Mouse (Mus musculus) MEL (cell line): ENCODE measurements at regions not wholly inside any gene's neighbourhood (a gene's known extent, or its start where the extent isn't known, plus 50 kb on each side); places are given as distances from the start of the nearest gene placed in this dataset.

Experiments used
- DNase-seq: peaks from one replicate; pipeline ENCODE4 v3.0.0; 2011; ENCODE audit warnings: low read depth, low spot score
- H3K27ac ChIP-seq: 2 replicates; pipeline ENCODE4 v1.5.1; 2012; ENCODE audit warnings: low read depth, mild to moderate bottlenecking, control low read depth, low read length, moderate library complexity; ENCODE audit not compliant: control insufficient read depth
- H3K27me3 ChIP-seq, 2 experiments: fragments of 150-350 bp in 1 of 2; sonication (generic) in 1 of 2; 2 replicates each; pipeline ENCODE4 v1.6.1; 2012; ENCODE audit warnings: low read length in 2 of 2, mild to moderate bottlenecking in 2 of 2, improper control_type of control experiment in 1 of 2, moderate library complexity in 1 of 2; ENCODE audit not compliant: insufficient read depth in 2 of 2, control insufficient read depth in 1 of 2
- H3K36me3 ChIP-seq, 2 experiments: 2 replicates each; pipeline ENCODE4 v1.6.1; 2012 to 2014; ENCODE audit warnings: low read length in 2 of 2, improper control_type of control experiment in 1 of 2, inconsistent platforms in 1 of 2, mild to moderate bottlenecking in 1 of 2; ENCODE audit not compliant: insufficient read depth in 2 of 2, control insufficient read depth in 1 of 2
- H3K4me1 ChIP-seq, 2 experiments: fragments of 150-350 bp in 1 of 2; sonication (generic) in 1 of 2; 2 replicates each; pipeline ENCODE4 v1.6.1; 2012; ENCODE audit warnings: low read length in 2 of 2, improper control_type of control experiment in 1 of 2, mild to moderate bottlenecking in 1 of 2; ENCODE audit not compliant: insufficient read depth in 2 of 2, control insufficient read depth in 1 of 2
- H3K4me3 ChIP-seq, 2 experiments: fragments of 150-350 bp in 1 of 2; sonication (generic) in 1 of 2; 2 replicates each; pipeline ENCODE4 v1.5.1; 2012; ENCODE audit warnings: low read depth in 2 of 2, low read length in 2 of 2, mild to moderate bottlenecking in 2 of 2, moderate library complexity in 2 of 2, control low read depth in 1 of 2, improper control_type of control experiment in 1 of 2; ENCODE audit not compliant: control insufficient read depth in 1 of 2, insufficient read depth in 1 of 2
- H3K79me2 ChIP-seq: 2 replicates; pipeline ENCODE4 v1.6.1; 2012; ENCODE audit warnings: mild to moderate bottlenecking, low read length, moderate library complexity; ENCODE audit not compliant: control insufficient read depth, poor library complexity, insufficient read depth
- H3K9ac ChIP-seq: 2 replicates; pipeline ENCODE4 v1.6.1; 2012; ENCODE audit warnings: low read depth, mild to moderate bottlenecking, control low read depth, low read length, moderate library complexity; ENCODE audit not compliant: control insufficient read depth, poor library complexity, severe bottlenecking
- H3K9me3 ChIP-seq: fragments of 150-350 bp; sonication (generic); replicated peaks from 2 replicates; pipeline ENCODE4 v1.6.1; 2012; ENCODE audit warnings: mild to moderate bottlenecking, low read length, improper control_type of control experiment, moderate library complexity; ENCODE audit not compliant: insufficient read depth
- CHD1 ChIP-seq: IDR thresholded peaks from 2 replicates; pipeline ENCODE4 v1.6.1; 2012; ENCODE audit warnings: low read depth, mild to moderate bottlenecking, inconsistent platforms, low read length, improper control_type of control experiment
- CHD2 ChIP-seq: IDR thresholded peaks from 2 replicates; pipeline ENCODE4 v1.6.1; 2011; ENCODE audit warnings: low read length, improper control_type of control experiment
- E2F4 ChIP-seq: IDR thresholded peaks from 2 replicates; pipeline ENCODE4 v1.6.1; 2011; ENCODE audit warnings: low read depth, low read length, improper control_type of control experiment, borderline replicate concordance
- ELF1 ChIP-seq: IDR thresholded peaks from 2 replicates; pipeline ENCODE4 v1.6.1; 2014; ENCODE audit warnings: low read depth, mild to moderate bottlenecking, inconsistent platforms, low read length, improper control_type of control experiment, moderate library complexity
- GATA1 ChIP-seq: IDR thresholded peaks from 2 replicates; pipeline ENCODE4 v1.6.1; 2011; ENCODE audit warnings: low read depth, low read length, improper control_type of control experiment
- JUND ChIP-seq: IDR thresholded peaks from 2 replicates; pipeline ENCODE4 v1.6.1; 2011; ENCODE audit warnings: low read depth, mild to moderate bottlenecking, improper control_type of control experiment, low read length
- KAT2A ChIP-seq: conservative IDR thresholded peaks from 2 replicates; pipeline ENCODE4 v1.6.1; 2012; ENCODE audit warnings: low read depth, low read length, improper control_type of control experiment, inconsistent platforms
- MAZ ChIP-seq: IDR thresholded peaks from 2 replicates; pipeline ENCODE4 v1.6.1; 2012; ENCODE audit warnings: low read depth, mild to moderate bottlenecking, inconsistent platforms, low read length, improper control_type of control experiment
- MXI1 ChIP-seq: IDR thresholded peaks from 2 replicates; pipeline ENCODE4 v1.6.1; 2011; ENCODE audit warnings: mild to moderate bottlenecking, low read depth, low read length, improper control_type of control experiment
- NRF1 ChIP-seq: IDR thresholded peaks from 2 replicates; pipeline ENCODE4 v1.6.1; 2014; ENCODE audit warnings: low read depth, mild to moderate bottlenecking, inconsistent platforms, low read length, improper control_type of control experiment, moderate library complexity; ENCODE audit not compliant: poor library complexity, insufficient read depth, severe bottlenecking
- POLR2A ChIP-seq, 2 experiments: IDR thresholded peaks; 2 replicates each; pipeline ENCODE4 v1.6.1; 2011 to 2012; ENCODE audit warnings: low read length in 2 of 2, mild to moderate bottlenecking in 2 of 2, control low read depth in 1 of 2, improper control_type of control experiment in 1 of 2, low read depth in 1 of 2, moderate library complexity in 1 of 2; ENCODE audit not compliant: control insufficient read depth in 1 of 2, insufficient read depth in 1 of 2, poor library complexity in 1 of 2
- POLR2AphosphoS5 ChIP-seq: IDR thresholded peaks from 2 replicates; pipeline ENCODE4 v1.6.1; 2012; ENCODE audit warnings: low read depth, borderline replicate concordance, mild to moderate bottlenecking, inconsistent platforms, low read length, moderate library complexity, mixed read lengths
- RCOR1 ChIP-seq: IDR thresholded peaks from 2 replicates; pipeline ENCODE4 v1.6.1; 2012; ENCODE audit warnings: low read depth, mild to moderate bottlenecking, inconsistent platforms, low read length, improper control_type of control experiment
- SMC3 ChIP-seq: IDR thresholded peaks from 2 replicates; pipeline ENCODE4 v1.6.1; 2011; ENCODE audit warnings: low read depth, low read length, improper control_type of control experiment
- TAL1 ChIP-seq: IDR thresholded peaks from 2 replicates; pipeline ENCODE4 v1.6.1; 2012; ENCODE audit warnings: mild to moderate bottlenecking, inconsistent platforms, low read length, moderate library complexity, mixed read lengths
- TCF12 ChIP-seq: IDR thresholded peaks from 2 replicates; pipeline ENCODE4 v1.6.1; 2014; ENCODE audit warnings: low read depth, mild to moderate bottlenecking, inconsistent platforms, low read length, improper control_type of control experiment, moderate library complexity
- USF2 ChIP-seq, 2 experiments: IDR thresholded peaks; 2 replicates each; pipeline ENCODE4 v1.6.1; 2011 to 2012; ENCODE audit warnings: improper control_type of control experiment in 2 of 2, low read length in 2 of 2, borderline replicate concordance in 1 of 2, inconsistent platforms in 1 of 2, low read depth in 1 of 2, mild to moderate bottlenecking in 1 of 2; ENCODE audit not compliant: insufficient read depth in 1 of 2
- ZC3H11A ChIP-seq: IDR thresholded peaks from 2 replicates; pipeline ENCODE4 v1.6.1; 2012; ENCODE audit warnings: low read depth, mild to moderate bottlenecking, inconsistent platforms, low read length, improper control_type of control experiment
- ZKSCAN1 ChIP-seq: IDR thresholded peaks from 2 replicates; pipeline ENCODE4 v1.6.1; 2012; ENCODE audit warnings: low read depth, mild to moderate bottlenecking, inconsistent platforms, low read length, improper control_type of control experiment, moderate library complexity

- Histone ChIP-seq H3K27ac (no peak overlapping the region), H3K36me3 (no peaks in the 10 kb centered on the region), H3K9me3 (no peaks in the 10 kb centered on the region), H3K79me2 (no peaks in the 10 kb centered on the region), H3K9ac (no peak overlapping the region), H3K4me3 (no peak overlapping the region)
- DNase-seq = no peak
- no peak for TF ChIP-seq CHD2
- no peak for TF ChIP-seq TAL1
- TF ChIP-seq ELF1 = no peak
- TF ChIP-seq ZC3H11A = no peak
- no peak for TF ChIP-seq SMC3
- no peak for TF ChIP-seq CHD1
- TF ChIP-seq GATA1 = no peak
- no peak for TF ChIP-seq RCOR1
- no peak for TF ChIP-seq USF2 (IDR thresholded peaks at IDR 0.05; ENCODE audit: borderline replicate concordance in 1 of 2, insufficient read depth in 1 of 2, low read depth in 1 of 2, low read length in 2 of 2)
- no peak for TF ChIP-seq NRF1
- no peak for TF ChIP-seq POLR2A (IDR thresholded peaks at IDR 0.05; ENCODE audit: control insufficient read depth in 1 of 2, insufficient read depth in 1 of 2, low read depth in 1 of 2, low read length in 2 of 2, poor library complexity in 1 of 2)
- TF ChIP-seq E2F4 = no peak
- no peak for TF ChIP-seq ZKSCAN1
- TF ChIP-seq, all 39 proteins: peak for 0
- Histone ChIP-seq H3K4me1 (no peaks in the 10 kb centered on the region), H3K27me3 (no peaks in the 10 kb centered on the region)
Observed at GRCm38 (mm10) chr11:52661234-52661633, 103.2 kb upstream of the Fstl4 start.

- no peaks in the 10 kb centered on the region for H3K9me3 ChIP-seq
- no peaks in the 10 kb centered on the region for H3K79me2 ChIP-seq
- H3K4me3 ChIP-seq = no peak overlapping the region
- H3K36me3 ChIP-seq = no peaks in the 10 kb centered on the region
- no peak for DNase-seq
- no peak overlapping the region for H3K27ac ChIP-seq
- H3K4me1 ChIP-seq = no peaks in the 10 kb centered on the region
- no peaks in the 10 kb centered on the region for H3K27me3 ChIP-seq
- H3K9ac ChIP-seq = no peak overlapping the region
- TF ChIP-seq KAT2A (no peak), ELF1 (no peak), TCF12 (no peak), TAL1 (no peak), MXI1 (no peak), MAZ (no peak), JUND (no peak), POLR2AphosphoS5 (no peak)
Observed at GRCm38 (mm10) chr11:52661894-52662593, 102.4 kb upstream of the Fstl4 start.
